Mouse (Mus musculus) midbrain, embryonic 16.5 days (tissue): ENCODE measurements around the gene Iqschfp. TPM values are rescaled to one million over a fixed set of nuclear protein-coding genes. Genes with fewer than 3 reads are reported as not detected.

Experiments used
- ATAC-seq: fragments of 200-750 bp; cut with Nextera tagmentation; 2 replicates; pipeline ENCODE4 v1.8.0; 2017; ENCODE audit warnings: moderate TSS enrichment
- H3K27ac ChIP-seq: fragments of 300-500 bp; sonication (generic); 2 replicates; pipeline ENCODE4 v1.5.1; 2014; ENCODE audit warnings: mild to moderate bottlenecking, low read length, mixed read lengths
- H3K27me3 ChIP-seq: fragments of 300-500 bp; sonication (generic); 2 replicates; pipeline ENCODE4 v1.6.1; 2014; ENCODE audit warnings: low read depth, low read length, mixed read lengths; ENCODE audit not compliant: control insufficient read depth, insufficient read depth
- H3K36me3 ChIP-seq: fragments of 300-500 bp; sonication (generic); 2 replicates; pipeline ENCODE4 v1.6.1; 2014; ENCODE audit warnings: mild to moderate bottlenecking, low read length, moderate library complexity, mixed read lengths; ENCODE audit not compliant: control insufficient read depth, insufficient read depth
- H3K4me1 ChIP-seq: fragments of 300-500 bp; sonication (generic); 2 replicates; pipeline ENCODE4 v1.6.1; 2014; ENCODE audit warnings: mild to moderate bottlenecking, low read length, mixed read lengths; ENCODE audit not compliant: control insufficient read depth, insufficient read depth
- H3K4me2 ChIP-seq: fragments of 300-500 bp; sonication (generic); 2 replicates; pipeline ENCODE4 v1.6.1; 2014; ENCODE audit warnings: mild to moderate bottlenecking, low read length, mixed read lengths
- H3K4me3 ChIP-seq: fragments of 300-500 bp; sonication (generic); 2 replicates; pipeline ENCODE4 v1.5.1; 2014; ENCODE audit warnings: low read depth, mild to moderate bottlenecking, low read length, moderate library complexity, mixed read lengths
- H3K9ac ChIP-seq: fragments of 300-500 bp; sonication (generic); 2 replicates; pipeline ENCODE4 v1.6.1; 2014; ENCODE audit warnings: low read depth, low read length, mixed read lengths
- H3K9me3 ChIP-seq: fragments of 300-500 bp; sonication (generic); replicated peaks from 2 replicates; pipeline ENCODE4 v1.6.1; 2014; ENCODE audit warnings: mild to moderate bottlenecking, low read length, mixed read lengths; ENCODE audit not compliant: control insufficient read depth, poor library complexity, severe bottlenecking
- WGBS: fragments of 180-500 bp; shearing (Covaris S2); extraction: QIAGEN DNeasy Blood & Tissue Kit; methylation state at CpG from one replicate; pipeline ENCODE4 v1.1.7; 2014; 5-methylcytosine and 5-hydroxymethylcytosine counted together
- polyA plus RNA-seq: library from polyadenylated mRNA; unstranded; fragments of >200 nt; fragmentation: Nextera tagmentation; extraction: Ambion mirVana; gene quantifications from 2 replicates; pipeline ENCODE4 v1.2.1, GENCODE M21; 2015

The Iqschfp gene
- polyA plus RNA-seq, 1 experiment from 2014 or later, result 6.7 TPM

GRCm38 (mm10) chr3:68593073-68593867, 701.2 kb downstream of the Iqschfp start:
- H3K27ac ChIP-seq, result no peak overlapping the region

GRCm38 (mm10) chr3:68595316-68595925, 703.4 kb downstream of the Iqschfp start:
- peaks cover 18% of the 10 kb centered on the region for H3K4me1 ChIP-seq
- H3K4me3 ChIP-seq, result no peak overlapping the region
- H3K9me3 ChIP-seq, result no peaks in the 10 kb centered on the region
- H3K27me3 ChIP-seq, result no peaks in the 10 kb centered on the region
- H3K4me2 ChIP-seq, result no peak overlapping the region
- H3K36me3 ChIP-seq, result no peaks in the 10 kb centered on the region
- ATAC-seq, result no peak
- no peak overlapping the region for H3K9ac ChIP-seq
- WGBS, result 70% methylated on average over 10 of the region's 10 CpGs
- H3K27ac ChIP-seq, result no peak overlapping the region

More at GRCm38 (mm10) chr3:68593073-68593867, 701.2 kb downstream of the Iqschfp start:
- H3K4me1 ChIP-seq, result peaks cover 20% of the 10 kb centered on the region
- no peak for ATAC-seq
- WGBS, result 55% methylated on average over 12 of the region's 12 CpGs
- H3K4me2 ChIP-seq, result no peak overlapping the region
- H3K36me3 ChIP-seq, result no peaks in the 10 kb centered on the region
- no peaks in the 10 kb centered on the region for H3K9me3 ChIP-seq
- H3K4me3 ChIP-seq, result no peak overlapping the region
- H3K9ac ChIP-seq, result no peak overlapping the region
- H3K27me3 ChIP-seq, result no peaks in the 10 kb centered on the region

- no peak overlapping the region for H3K9ac ChIP-seq
- no peak overlapping the region for H3K4me3 ChIP-seq
- H3K4me2 ChIP-seq, result no peak overlapping the region
- no peaks in the 10 kb centered on the region for H3K9me3 ChIP-seq
- peaks cover 13% of the 10 kb centered on the region for H3K4me1 ChIP-seq
- H3K27ac ChIP-seq, result no peak overlapping the region
- WGBS, result 88% methylated on average over 4 of the region's 4 CpGs
- H3K27me3 ChIP-seq, result no peaks in the 10 kb centered on the region
- ATAC-seq, result no peak
- H3K36me3 ChIP-seq, result no peaks in the 10 kb centered on the region
Observed at GRCm38 (mm10) chr3:68596938-68597337, 704.9 kb downstream of the Iqschfp start.

GRCm38 (mm10) chr3:68602891-68603290, 710.9 kb downstream of the Iqschfp start:
- no peak for ATAC-seq
- no peak overlapping the region for H3K9ac ChIP-seq
- no peaks in the 10 kb centered on the region for H3K27me3 ChIP-seq
- no peak overlapping the region for H3K4me2 ChIP-seq
- peaks cover 14% of the 10 kb centered on the region; the same call in 1 of the 2 replicates for H3K4me1 ChIP-seq
- no peak overlapping the region for H3K27ac ChIP-seq
- H3K4me3 ChIP-seq, result no peak overlapping the region
- H3K9me3 ChIP-seq, result no peaks in the 10 kb centered on the region
- 76% methylated on average over 9 of the region's 9 CpGs for WGBS
- H3K36me3 ChIP-seq, result no peaks in the 10 kb centered on the region

GRCm38 (mm10) chr3:68604467-68604866, 712.4 kb downstream of the Iqschfp start:
- H3K27me3 ChIP-seq, result no peaks in the 10 kb centered on the region
- H3K9ac ChIP-seq, result no peak overlapping the region
- no peak overlapping the region for H3K4me3 ChIP-seq
- H3K4me2 ChIP-seq, result no peak overlapping the region
- H3K9me3 ChIP-seq, result no peaks in the 10 kb centered on the region
- 49% methylated on average over 10 of the region's 10 CpGs for WGBS
- H3K27ac ChIP-seq, result peak overlapping the region; percentile 1; the same call in 1 of the 2 replicates
- H3K36me3 ChIP-seq, result no peaks in the 10 kb centered on the region
- H3K4me1 ChIP-seq, result peaks cover 14% of the 10 kb centered on the region; the same call in 1 of the 2 replicates
- ATAC-seq, result peak; percentile 26; the same call in 1 of the 2 replicates

GRCm38 (mm10) chr3:68604962-68605361, 712.9 kb downstream of the Iqschfp start:
- 45% methylated on average over 10 of the region's 10 CpGs for WGBS
- peak; percentile 52; the same call in 1 of the 2 replicates for ATAC-seq
- peaks cover 16% of the 10 kb centered on the region for H3K4me1 ChIP-seq

GRCm38 (mm10) chr3:68605942-68606603, 714.0 kb downstream of the Iqschfp start:
- Histone ChIP-seq H3K9ac (no peak overlapping the region), H3K4me1 (peaks cover 18% of the 10 kb centered on the region), H3K27ac (no peak overlapping the region), H3K4me3 (no peak overlapping the region), H3K4me2 (no peak overlapping the region), H3K9me3 (no peaks in the 10 kb centered on the region), H3K36me3 (no peaks in the 10 kb centered on the region), H3K27me3 (no peaks in the 10 kb centered on the region)
- no peak for ATAC-seq
- WGBS, result 67% methylated on average over 7 of the region's 7 CpGs

More at GRCm38 (mm10) chr3:68604962-68605361, 712.9 kb downstream of the Iqschfp start:
- Histone ChIP-seq H3K27ac (peak overlapping the region; percentile 1; the same call in 1 of the 2 replicates), H3K36me3 (no peaks in the 10 kb centered on the region), H3K27me3 (no peaks in the 10 kb centered on the region), H3K4me2 (no peak overlapping the region), H3K9me3 (no peaks in the 10 kb centered on the region), H3K9ac (no peak overlapping the region), H3K4me3 (no peak overlapping the region)

- no peaks in the 10 kb centered on the region for H3K9me3 ChIP-seq
- H3K4me2 ChIP-seq, result no peak overlapping the region
- H3K9ac ChIP-seq, result no peak overlapping the region
- 94% methylated on average over 8 of the region's 8 CpGs for WGBS
- no peak overlapping the region for H3K27ac ChIP-seq
- H3K4me3 ChIP-seq, result no peak overlapping the region
- H3K27me3 ChIP-seq, result no peaks in the 10 kb centered on the region
- H3K4me1 ChIP-seq, result peaks cover 18% of the 10 kb centered on the region
- ATAC-seq, result no peak
- H3K36me3 ChIP-seq, result no peaks in the 10 kb centered on the region
Observed at GRCm38 (mm10) chr3:68606730-68607129, 714.7 kb downstream of the Iqschfp start.
